Mouse (Mus musculus) spleen, adult 10 weeks (tissue): ENCODE data around the gene Slc22a22. TPM values are rescaled to one million over a fixed set of nuclear protein-coding genes. Genes with fewer than 3 reads are reported as not detected.

Experiments
- polyA plus RNA-seq: library from polyadenylated mRNA; stranded (reverse); fragments of 350-450 nt; fragmentation: Illumina TruSeq; extraction: RNeasy Lipid Tissue Mini Kit (QIAGEN cat#74804); gene quantifications from one replicate; pipeline ENCODE4 v1.2.3, GENCODE M21; 2015; ENCODE audit warnings: low replicate concordance; ENCODE audit not compliant: insufficient read depth

Gene Slc22a22
- not detected for polyA plus RNA-seq

DNA sequence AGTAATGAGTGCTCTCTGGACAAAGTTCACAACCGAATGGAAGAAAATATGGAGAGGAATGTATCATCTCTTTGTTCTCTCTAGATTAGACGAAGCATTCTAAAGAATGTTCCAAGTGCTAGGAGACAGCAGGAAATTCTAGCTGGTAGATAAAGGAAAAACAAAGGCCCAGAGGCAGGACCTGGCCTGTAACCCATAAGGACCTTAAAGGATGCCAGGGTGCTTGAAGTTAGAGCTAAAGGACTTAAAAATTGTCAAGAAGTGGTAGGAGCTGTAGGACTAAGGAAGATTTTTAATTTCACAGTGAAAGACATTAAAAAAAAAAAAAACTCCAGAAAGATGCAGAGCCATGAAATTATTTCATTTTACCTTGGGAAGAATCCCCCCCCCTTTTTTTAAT lies at the start of gene Slc22a22:
TSS of gene Slc22a22 (minus strand) at position 101 of the 400 bp plus-strand sequence.

